Mouse (Mus musculus) embryonic facial prominence, embryonic 11.5 days (tissue): ENCODE data around the gene Cnga3. TPM values are rescaled to one million over a fixed set of nuclear protein-coding genes. Genes with fewer than 3 reads are reported as not detected.

Experiments used
- ATAC-seq: fragments of 200-750 bp; cut with Nextera tagmentation; replicated peaks from 2 replicates; pipeline ENCODE4 v1.8.0; 2017; ENCODE audit warnings: low read depth; ENCODE audit not compliant: insufficient number of reproducible peaks, low FRiP score, low TSS enrichment
- DNase-seq: peaks from one replicate; pipeline ENCODE4 v3.0.0-alpha.2; 2015; ENCODE audit warnings: low spot score
- H3K27ac ChIP-seq: fragments of 300-500 bp; sonication (generic); replicated peaks from 2 replicates; pipeline ENCODE4 v1.5.1; 2014; ENCODE audit warnings: mild to moderate bottlenecking, low read depth, low read length, control low read depth
- H3K27me3 ChIP-seq: fragments of 300-500 bp; sonication (generic); 2 replicates; pipeline ENCODE4 v1.6.1; 2014; ENCODE audit warnings: mild to moderate bottlenecking, low read length, moderate library complexity, mixed read lengths; ENCODE audit not compliant: control insufficient read depth, insufficient read depth
- H3K36me3 ChIP-seq: fragments of 300-500 bp; sonication (generic); replicated peaks from 2 replicates; pipeline ENCODE4 v1.6.1; 2014; ENCODE audit warnings: low read depth, mild to moderate bottlenecking, low read length, moderate library complexity, mixed read lengths; ENCODE audit not compliant: control insufficient read depth, insufficient read depth
- H3K4me1 ChIP-seq: fragments of 300-500 bp; sonication (generic); 2 replicates; pipeline ENCODE4 v1.6.1; 2014; ENCODE audit warnings: low read length, mixed read lengths; ENCODE audit not compliant: control insufficient read depth, insufficient read depth
- H3K4me2 ChIP-seq: fragments of 300-500 bp; sonication (generic); 2 replicates; pipeline ENCODE4 v1.6.1; 2014; ENCODE audit warnings: low read depth, mild to moderate bottlenecking, control low read depth, low read length, moderate library complexity
- H3K4me3 ChIP-seq: fragments of 300-500 bp; sonication (generic); 2 replicates; pipeline ENCODE4 v1.5.1; 2014; ENCODE audit warnings: low read depth, low read length, control low read depth
- H3K9ac ChIP-seq: fragments of 300-500 bp; sonication (generic); replicated peaks from 2 replicates; pipeline ENCODE4 v1.6.1; 2014; ENCODE audit warnings: mild to moderate bottlenecking, control low read depth, low read length
- H3K9me3 ChIP-seq: fragments of 300-500 bp; sonication (generic); replicated peaks from 2 replicates; pipeline ENCODE4 v1.6.1; 2016; ENCODE audit warnings: mild to moderate bottlenecking, low read length, inconsistent platforms, mixed read lengths; ENCODE audit not compliant: control insufficient read depth
- WGBS: fragments of 180-500 bp; shearing (Covaris S2); extraction: QIAGEN DNeasy Blood & Tissue Kit; methylation state at CpG from one replicate; pipeline ENCODE4 v1.1.7; 2014; 5-methylcytosine and 5-hydroxymethylcytosine counted together
- polyA plus RNA-seq: library from polyadenylated mRNA; unstranded; fragments of >200 nt; fragmentation: Nextera tagmentation; extraction: Ambion mirVana; gene quantifications from 2 replicates; pipeline ENCODE4 v1.2.1, GENCODE M21; 2014

Gene Cnga3
- not detected in 2 replicates for polyA plus RNA-seq

DNA sequence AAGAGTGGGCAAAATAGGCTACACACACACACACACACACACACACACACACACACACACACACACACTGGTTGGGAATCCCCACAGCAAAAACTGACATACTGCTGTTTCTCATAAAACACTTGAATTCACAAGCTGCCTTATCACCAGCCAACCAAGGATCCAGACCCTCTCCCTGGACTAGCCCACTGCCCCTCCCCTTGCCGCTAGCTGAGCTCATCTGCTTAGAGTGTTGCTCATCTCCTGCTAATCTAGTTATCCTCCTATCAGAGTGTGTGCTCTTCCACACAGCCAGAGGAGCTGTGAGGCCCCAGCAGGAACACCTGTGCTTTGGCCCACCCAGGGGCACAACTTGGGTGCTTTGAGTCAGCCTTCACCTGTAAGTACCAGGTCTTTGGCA is at the start of gene Cnga3:
Cnga3 (plus strand) TSS at position 291 of the 400 bp plus-strand sequence.
- Histone ChIP-seq H3K9ac (no peak within 1 kb of the TSS), H3K36me3 (no peaks in the 10 kb centered on the region), H3K27me3 (no peaks in the 10 kb centered on the region), H3K4me1 (no peaks in the 10 kb centered on the region), H3K9me3 (no peaks in the 10 kb centered on the region), H3K4me3 (no peak within 1 kb of the TSS), H3K4me2 (no peak within 1 kb of the TSS), H3K27ac (no peak within 1 kb of the TSS)
- no peak for ATAC-seq
- no peak for DNase-seq
- WGBS: 67% methylated on average over 1 of the region's 1 CpGs

DNA sequence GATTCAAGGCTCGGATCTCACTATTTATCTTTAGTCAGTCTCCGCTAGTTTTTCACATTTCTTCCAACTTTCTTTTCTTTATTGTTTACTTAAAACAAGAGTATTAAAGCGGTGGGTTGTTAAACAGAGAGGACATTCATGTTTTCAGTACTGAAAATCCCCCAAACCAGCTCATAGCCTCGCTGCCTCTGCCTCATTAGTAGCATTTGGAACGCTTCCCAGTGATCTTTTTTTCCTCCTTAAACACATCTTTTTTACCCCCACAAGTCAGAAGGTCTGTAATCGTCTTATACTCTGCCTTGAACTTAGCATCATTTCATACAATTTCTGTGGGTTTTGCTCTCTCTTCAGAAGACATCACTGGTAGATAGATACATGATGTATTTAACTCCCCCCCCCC is 48.2 kb upstream of the Cnga3 start:
- no peak overlapping the region for H3K4me2 ChIP-seq
- ATAC-seq (no peak), DNase-seq (no peak)
- no peak overlapping the region for H3K4me3 ChIP-seq
- H3K9me3 ChIP-seq: no peaks in the 10 kb centered on the region
- H3K27ac ChIP-seq: no peak overlapping the region
- H3K36me3 ChIP-seq: no peaks in the 10 kb centered on the region
- no peaks in the 10 kb centered on the region for H3K4me1 ChIP-seq
- WGBS: 60% methylated on average over 6 of the region's 6 CpGs
- no peak overlapping the region for H3K9ac ChIP-seq
- no peaks in the 10 kb centered on the region for H3K27me3 ChIP-seq

DNA sequence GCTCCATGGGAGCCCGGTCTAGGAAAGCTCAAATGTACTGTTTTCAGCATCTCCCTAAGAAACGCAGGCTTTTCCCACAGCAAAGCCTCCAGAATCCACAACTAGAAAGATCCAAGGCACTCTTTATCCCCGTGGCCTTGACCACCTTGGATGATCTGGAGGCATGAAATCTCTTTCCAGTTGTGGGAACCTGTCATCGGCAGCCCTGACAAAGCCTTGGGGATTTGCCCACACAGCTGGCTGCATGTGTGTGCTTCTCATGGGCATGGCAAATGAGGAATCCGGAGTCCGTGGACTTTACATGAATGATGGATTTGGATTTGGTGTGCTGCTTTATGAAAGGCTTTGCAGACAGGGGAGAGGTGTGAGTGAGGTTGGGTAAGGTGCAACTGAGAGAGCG is 46.3 kb upstream of the Cnga3 start:
- no peak overlapping the region for H3K27ac ChIP-seq
- ATAC-seq: no peak
- H3K4me3 ChIP-seq: no peak overlapping the region
- H3K4me2 ChIP-seq: no peak overlapping the region
- no peaks in the 10 kb centered on the region for H3K27me3 ChIP-seq
- H3K9ac ChIP-seq: no peak overlapping the region
- H3K36me3 ChIP-seq: no peaks in the 10 kb centered on the region
- no peak for DNase-seq
- 76% methylated on average over 7 of the region's 7 CpGs for WGBS
- no peaks in the 10 kb centered on the region for H3K4me1 ChIP-seq
- no peaks in the 10 kb centered on the region for H3K9me3 ChIP-seq

DNA sequence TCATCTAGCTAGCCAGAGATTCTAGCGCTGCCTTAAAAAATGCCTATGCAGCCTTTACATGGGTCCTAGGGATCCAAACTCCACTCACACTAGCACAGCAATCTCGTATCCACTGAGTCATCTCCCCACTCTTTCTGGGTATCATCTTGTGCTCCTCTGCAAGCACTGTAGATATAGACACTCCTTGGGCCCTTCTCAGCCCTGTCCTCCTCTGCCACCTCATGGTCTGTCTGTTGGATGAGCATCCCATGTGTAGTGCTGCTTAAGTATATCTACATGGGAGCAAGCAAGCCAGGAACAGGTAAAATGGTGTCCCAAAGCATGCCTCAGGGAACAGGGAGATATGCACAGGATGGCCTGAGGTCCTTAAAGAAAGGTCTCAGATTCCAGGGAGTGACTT is 36.4 kb upstream of the Cnga3 start:
- ATAC-seq: no peak
- Histone ChIP-seq H3K4me3 (no peak overlapping the region), H3K27me3 (no peaks in the 10 kb centered on the region), H3K27ac (no peak overlapping the region), H3K36me3 (no peaks in the 10 kb centered on the region), H3K9ac (no peak overlapping the region), H3K9me3 (no peaks in the 10 kb centered on the region), H3K4me1 (no peaks in the 10 kb centered on the region), H3K4me2 (no peak overlapping the region)
- 84% methylated on average over 2 of the region's 2 CpGs for WGBS
- no peak for DNase-seq

DNA sequence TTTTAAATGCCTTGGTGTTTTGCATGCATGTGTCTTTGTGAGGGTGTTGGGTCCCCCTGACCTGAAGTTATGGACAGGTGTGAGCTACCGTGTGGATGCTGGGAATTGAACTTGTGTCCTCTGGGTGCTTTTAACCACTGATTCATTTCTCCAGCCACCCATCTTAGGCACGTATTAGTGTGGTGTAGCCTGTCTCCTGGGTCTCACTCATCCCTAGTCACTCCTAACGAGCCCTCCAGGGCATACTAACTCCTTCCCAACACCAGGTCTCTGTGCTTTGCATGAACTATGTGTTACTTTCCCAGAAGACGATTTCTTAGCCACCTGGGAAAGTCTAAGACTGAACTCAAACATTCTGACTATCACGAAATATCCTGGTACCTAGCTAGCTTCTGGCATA is 34.4 kb upstream of the Cnga3 start:
- Histone ChIP-seq H3K36me3 (no peaks in the 10 kb centered on the region), H3K9ac (no peak overlapping the region), H3K4me3 (no peak overlapping the region), H3K4me2 (no peak overlapping the region), H3K9me3 (no peaks in the 10 kb centered on the region), H3K4me1 (no peaks in the 10 kb centered on the region), H3K27me3 (no peaks in the 10 kb centered on the region), H3K27ac (no peak overlapping the region)
- DNase-seq: no peak
- 72% methylated on average over 5 of the region's 5 CpGs for WGBS
- no peak for ATAC-seq

- Histone ChIP-seq H3K4me3 (no peak overlapping the region), H3K9ac (no peak overlapping the region), H3K4me2 (no peak overlapping the region), H3K9me3 (no peaks in the 10 kb centered on the region), H3K36me3 (no peaks in the 10 kb centered on the region), H3K4me1 (no peaks in the 10 kb centered on the region), H3K27ac (no peak overlapping the region), H3K27me3 (no peaks in the 10 kb centered on the region)
- no peak for ATAC-seq
- DNase-seq: peak; percentile 10
- 65% methylated on average over 6 of the region's 6 CpGs for WGBS
Observed at GRCm38 (mm10) chr1:37187050-37187449, 27.2 kb upstream of the Cnga3 start.

DNA sequence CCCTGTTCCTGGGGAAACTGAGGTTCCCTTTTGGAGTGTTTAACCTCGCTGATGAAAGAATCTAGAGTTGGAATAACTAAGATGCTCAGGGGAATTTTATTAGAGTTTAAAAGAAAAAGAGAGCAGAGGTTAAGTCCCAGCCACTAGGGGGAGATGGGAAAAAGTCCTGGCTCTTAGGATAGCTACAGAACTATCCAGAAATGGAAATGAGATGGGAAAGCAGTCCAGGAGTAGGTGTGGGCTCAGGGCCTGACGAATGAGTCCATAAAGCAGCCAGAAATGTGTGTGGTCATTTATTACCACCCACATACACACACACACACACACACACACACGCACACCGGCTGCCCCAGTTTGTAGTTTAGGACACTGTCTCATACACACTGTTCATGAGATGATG is 19.6 kb upstream of the Cnga3 start:
- Histone ChIP-seq H3K27ac (no peak overlapping the region), H3K9me3 (no peaks in the 10 kb centered on the region), H3K9ac (no peak overlapping the region), H3K27me3 (no peaks in the 10 kb centered on the region), H3K4me2 (no peak overlapping the region), H3K36me3 (no peaks in the 10 kb centered on the region), H3K4me1 (no peaks in the 10 kb centered on the region), H3K4me3 (no peak overlapping the region)
- ATAC-seq: no peak
- WGBS: 58% methylated on average over 4 of the region's 4 CpGs
- peak; percentile 35 for DNase-seq

GRCm38 (mm10) chr1:37201406-37201805 is 12.8 kb upstream of the Cnga3 start:
- 87% methylated on average over 4 of the region's 4 CpGs for WGBS
- Histone ChIP-seq H3K27me3 (no peaks in the 10 kb centered on the region), H3K36me3 (no peaks in the 10 kb centered on the region), H3K4me2 (no peak overlapping the region), H3K9me3 (no peaks in the 10 kb centered on the region), H3K27ac (no peak overlapping the region), H3K9ac (no peak overlapping the region), H3K4me3 (no peak overlapping the region), H3K4me1 (no peaks in the 10 kb centered on the region)
- no peak for DNase-seq
- no peak for ATAC-seq
